8 mouse cellular contexts compared by ENCODE assay signal in the genomic region with DNA sequence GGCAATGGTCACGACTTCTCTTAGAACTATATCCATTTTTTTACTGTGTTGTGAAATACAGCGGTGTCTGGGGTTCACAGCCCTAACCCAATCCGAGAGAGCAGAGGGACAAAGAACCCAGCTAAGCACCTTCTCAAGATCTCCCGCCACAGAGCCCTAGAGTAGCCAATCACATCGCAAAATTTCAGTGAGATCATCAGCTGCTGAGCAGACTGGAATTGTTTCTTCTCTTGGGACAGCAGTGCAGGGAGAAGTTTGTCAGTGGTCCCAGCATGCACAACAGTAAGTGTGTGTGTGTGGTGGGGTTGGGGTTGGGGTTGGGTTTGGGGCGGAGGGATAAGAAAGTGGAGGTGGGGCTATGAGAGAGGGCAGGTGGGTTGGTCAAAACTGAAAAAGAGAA. TPM values are rescaled to one million over a fixed set of nuclear protein-coding genes. Genes with fewer than 3 reads are reported as not detected.
DNase-seq lines count a peak whose midpoint lies in the region; ATAC-seq and TF ChIP-seq lines count a peak whose summit lies in the region.

No protein-coding gene starts in this region.

- TF ChIP-seq EP300 in liver, embryonic 14.5 days (IDR thresholded peaks at IDR 0.05; ENCODE audit: low read depth), result no peak

- peak overlapping the region; percentile 55 for H3K9ac ChIP-seq in forebrain, embryonic 13.5 days
- H3K9ac ChIP-seq in hindbrain, embryonic 15.5 days, result no peak overlapping the region
- peak overlapping the region; percentile 76 for H3K9ac ChIP-seq in liver, embryonic 14.5 days (replicated peaks)
- H3K9ac ChIP-seq in neural tube, embryonic 11.5 days (ENCODE audit: low read length), result peak overlapping the region; percentile 52; the same call in 1 of the 2 replicates

- no peaks in the 10 kb centered on the region for H3K9me3 ChIP-seq in forebrain, embryonic 13.5 days (replicated peaks)
- H3K9me3 ChIP-seq in hindbrain, embryonic 15.5 days, result no peaks in the 10 kb centered on the region
- no peaks in the 10 kb centered on the region for H3K9me3 ChIP-seq in liver, embryonic 14.5 days (ENCODE audit: control insufficient read depth, low read length)
- H3K9me3 ChIP-seq in neural tube, embryonic 11.5 days (ENCODE audit: control insufficient read depth, low read length), result no peaks in the 10 kb centered on the region

- no peaks in the 10 kb centered on the region for H3K27me3 ChIP-seq in forebrain, embryonic 13.5 days
- H3K27me3 ChIP-seq in hindbrain, embryonic 15.5 days, result no peaks in the 10 kb centered on the region
- no peaks in the 10 kb centered on the region for H3K27me3 ChIP-seq in liver, embryonic 14.5 days (ENCODE audit: control insufficient read depth, insufficient read depth, low read length)
- no peaks in the 10 kb centered on the region for H3K27me3 ChIP-seq in neural tube, embryonic 11.5 days (ENCODE audit: control insufficient read depth, insufficient read depth, low read length)

- no peak for TF ChIP-seq CTCF in liver, embryonic 14.5 days (IDR thresholded peaks at IDR 0.05; ENCODE audit: low read depth)

- peaks cover 28% of the 10 kb centered on the region for H3K4me1 ChIP-seq in forebrain, embryonic 13.5 days
- peaks cover 13% of the 10 kb centered on the region; the same call in 1 of the 2 replicates for H3K4me1 ChIP-seq in hindbrain, embryonic 15.5 days (replicated peaks)
- peaks cover 28 to 36% of the 10 kb centered on the region in 2 experiments for H3K4me1 ChIP-seq in liver, embryonic 14.5 days (replicated peaks; ENCODE audit: control insufficient read depth in 2 of 2, insufficient read depth in 2 of 2, low read length in 1 of 2)
- H3K4me1 ChIP-seq in neural tube, embryonic 11.5 days (ENCODE audit: control insufficient read depth, insufficient read depth, low read length), result no peaks in the 10 kb centered on the region

- WGBS in forebrain, embryonic 13.5 days, result under 1% methylated on average over 6 of the region's 6 CpGs
- WGBS in hindbrain, embryonic 15.5 days, result 5% methylated on average over 6 of the region's 6 CpGs
- 2% methylated on average over 6 of the region's 6 CpGs for WGBS in liver, embryonic 14.5 days (ENCODE audit: insufficient replicate concordance)
- 2% methylated on average over 6 of the region's 6 CpGs for WGBS in neural tube, embryonic 11.5 days

- peak overlapping the region; percentile 66 for H3K4me2 ChIP-seq in forebrain, embryonic 13.5 days
- H3K4me2 ChIP-seq in hindbrain, embryonic 15.5 days, result peak overlapping the region; percentile 27
- peak overlapping the region; percentile 86 for H3K4me2 ChIP-seq in liver, embryonic 14.5 days (ENCODE audit: low read depth)
- peak overlapping the region; percentile 46 for H3K4me2 ChIP-seq in neural tube, embryonic 11.5 days (ENCODE audit: low read depth)

- peaks cover 19% of the 10 kb centered on the region for H3K36me3 ChIP-seq in forebrain, embryonic 13.5 days (ENCODE audit: poor library complexity, severe bottlenecking)
- peaks cover 11% of the 10 kb centered on the region for H3K36me3 ChIP-seq in hindbrain, embryonic 15.5 days
- H3K36me3 ChIP-seq in liver, embryonic 14.5 days (replicated peaks; ENCODE audit: control insufficient read depth, insufficient read depth, low read depth), result no peaks in the 10 kb centered on the region; the same call in 1 of the 2 replicates
- no peaks in the 10 kb centered on the region for H3K36me3 ChIP-seq in neural tube, embryonic 11.5 days (ENCODE audit: control insufficient read depth, insufficient read depth, low read length)

- peak overlapping the region; percentile 39 for H3K4me3 ChIP-seq in forebrain, embryonic 13.5 days
- H3K4me3 ChIP-seq in hindbrain, embryonic 15.5 days, result peak overlapping the region; percentile 4; the same call in 1 of the 2 replicates
- peak overlapping the region; percentile 61 to 67 for H3K4me3 ChIP-seq in liver, embryonic 14.5 days (ENCODE audit: insufficient read depth in 1 of 2, low read depth in 2 of 2, low read length in 2 of 2)
- peak overlapping the region; percentile 30 for H3K4me3 ChIP-seq in neural tube, embryonic 11.5 days (ENCODE audit: low read depth, low read length)

- H3K27ac ChIP-seq in forebrain, embryonic 13.5 days, result no peak overlapping the region
- H3K27ac ChIP-seq in hindbrain, embryonic 15.5 days (replicated peaks), result no peak overlapping the region
- peak overlapping the region; percentile 64 for H3K27ac ChIP-seq in liver, embryonic 14.5 days
- no peak overlapping the region for H3K27ac ChIP-seq in neural tube, embryonic 11.5 days (ENCODE audit: low read depth, low read length)

- peak; percentile 28 for DNase-seq in adrenal gland, adult 2 months
- DNase-seq in adrenal gland, postnatal 4 days (ENCODE audit: low spot score in 2 of 2), result no peak
- DNase-seq in adrenal gland, postnatal 10 days, result peak; percentile 58
- peak; percentile 53 to 74 (median 70) for DNase-seq in liver, embryonic 14.5 days (ENCODE audit: low read depth in 3 of 3, low spot score in 3 of 3)
- peak; percentile 77 for DNase-seq in neural tube, embryonic 11.5 days (ENCODE audit: low spot score)
- no peak for DNase-seq in frontal cortex, postnatal 36 days (ENCODE audit: low spot score in 2 of 2)

- ATAC-seq in forebrain, embryonic 13.5 days, result peak; percentile 94
- ATAC-seq in hindbrain, embryonic 15.5 days (ENCODE audit: low FRiP score, low read depth), result peak; percentile 80; the same call in 1 of the 2 replicates
- ATAC-seq in liver, embryonic 14.5 days (ENCODE audit: insufficient read depth), result peak; percentile 83
- peak; percentile 90 for ATAC-seq in neural tube, embryonic 11.5 days (ENCODE audit: insufficient read depth, low FRiP score, low TSS enrichment)

RNA-seq across cellular contexts. Expression of a gene that starts 0.7 kb away (rescaled TPM):
- total RNA-seq in adrenal gland, adult 2 months (2021), result under 1 TPM; 0.55 to 0.78 TPM
- polyA plus RNA-seq in adrenal gland, adult 2 months (2012; rRNA removed), result 0.15 and 0.20 TPM in 2 replicates
- 1 to 10 TPM; 2.3 to 2.7 TPM for total RNA-seq in adrenal gland, postnatal 4 days (2021)
- total RNA-seq in adrenal gland, postnatal 10 days (2021), result 1 to 10 TPM; 3.4 to 5.1 TPM
- 7.3 and 7.6 TPM in 2 replicates for polyA plus RNA-seq in forebrain, embryonic 13.5 days (2015; fragmentation: Nextera tagmentation; extraction: Ambion mirVana)
- 0.83 and 2.0 TPM in 2 replicates for polyA plus RNA-seq in hindbrain, embryonic 15.5 days (2015; fragmentation: Nextera tagmentation; extraction: Ambion mirVana)
- 3.2 and 4.4 TPM in 2 replicates for polyA plus RNA-seq in liver, embryonic 14.5 days (2012; rRNA removed)
- polyA plus RNA-seq in liver, embryonic 14.5 days (2014; fragmentation: Nextera tagmentation; extraction: Ambion mirVana), result 1.7 and 3.3 TPM in 2 replicates
- 2.2 and 3.5 TPM in 2 replicates for polyA plus RNA-seq in neural tube, embryonic 11.5 days (2014; fragmentation: Nextera tagmentation; extraction: Ambion mirVana)

RNA-seq across cellular contexts. Expression of a gene that starts 16.4 kb away (rescaled TPM):
- total RNA-seq in adrenal gland, adult 2 months (2021), result 1 to 10 TPM; 1.1 to 2.0 TPM
- 2.1 and 4.5 TPM in 2 replicates for polyA plus RNA-seq in adrenal gland, adult 2 months (2012; rRNA removed)
- total RNA-seq in adrenal gland, postnatal 4 days (2021), result 1 to 10 TPM; 5.0 to 6.2 TPM
- total RNA-seq in adrenal gland, postnatal 10 days (2021), result 1 to 10 TPM; 4.5 to 5.5 TPM
- polyA plus RNA-seq in forebrain, embryonic 13.5 days (2015; fragmentation: Nextera tagmentation; extraction: Ambion mirVana), result 8.0 and 10.3 TPM in 2 replicates
- 18.6 and 19.9 TPM in 2 replicates for polyA plus RNA-seq in hindbrain, embryonic 15.5 days (2015; fragmentation: Nextera tagmentation; extraction: Ambion mirVana)
- polyA plus RNA-seq in liver, embryonic 14.5 days (2012; rRNA removed), result 53.0 and 70.6 TPM in 2 replicates
- polyA plus RNA-seq in liver, embryonic 14.5 days (2014; fragmentation: Nextera tagmentation; extraction: Ambion mirVana), result 76.9 and 84.9 TPM in 2 replicates
- 6.1 and 7.4 TPM in 2 replicates for polyA plus RNA-seq in neural tube, embryonic 11.5 days (2014; fragmentation: Nextera tagmentation; extraction: Ambion mirVana)

RNA-seq across cellular contexts. Expression of a gene that starts 17.5 kb away (rescaled TPM):
- total RNA-seq in adrenal gland, adult 2 months (2021), result 1 to 10 TPM; 3.9 to 6.1 TPM
- polyA plus RNA-seq in adrenal gland, adult 2 months (2012; rRNA removed), result 6.8 and 9.3 TPM in 2 replicates
- total RNA-seq in adrenal gland, postnatal 4 days (2021), result 10 to 100 TPM; 15.6 to 17.7 TPM
- 10 to 100 TPM; 13.5 to 19.4 TPM for total RNA-seq in adrenal gland, postnatal 10 days (2021)
- polyA plus RNA-seq in forebrain, embryonic 13.5 days (2015; fragmentation: Nextera tagmentation; extraction: Ambion mirVana), result 17.5 and 20.1 TPM in 2 replicates
- polyA plus RNA-seq in hindbrain, embryonic 15.5 days (2015; fragmentation: Nextera tagmentation; extraction: Ambion mirVana), result 81.5 and 84.8 TPM in 2 replicates
- 0.42 and 0.44 TPM in 2 replicates for polyA plus RNA-seq in liver, embryonic 14.5 days (2012; rRNA removed)
- 0.87 and 0.89 TPM in 2 replicates for polyA plus RNA-seq in liver, embryonic 14.5 days (2014; fragmentation: Nextera tagmentation; extraction: Ambion mirVana)
- 40.1 and 42.4 TPM in 2 replicates for polyA plus RNA-seq in neural tube, embryonic 11.5 days (2014; fragmentation: Nextera tagmentation; extraction: Ambion mirVana)

Comparison
In these comparisons a context has a peak if more than half of its experiments do, and no peak if none do; other contexts are left out.
1. DNase-seq: peak in adrenal gland, adult 2 months (single experiment), adrenal gland, postnatal 10 days (single experiment), liver, embryonic 14.5 days (3 of 3) and neural tube, embryonic 11.5 days (single experiment); none in adrenal gland, postnatal 4 days (0 of 2) and frontal cortex, postnatal 36 days (0 of 2).
2. H3K4me2 ChIP-seq: peak in every context shown above with its lines; median percentile 86 in liver, embryonic 14.5 days; 66 in forebrain, embryonic 13.5 days; 46 in neural tube, embryonic 11.5 days; 27 in hindbrain, embryonic 15.5 days.
3. H3K4me3 ChIP-seq: peak in every context shown above with its lines; median percentile 64 in liver, embryonic 14.5 days; 39 in forebrain, embryonic 13.5 days; 30 in neural tube, embryonic 11.5 days; 4 in hindbrain, embryonic 15.5 days.
4. Peak in every context shown above with its lines, with median percentiles within 50 percentile points of each other: ATAC-seq.